Mouse (Mus musculus) adrenal gland, adult 18-20 months (tissue): ENCODE measurements around the gene Clrn3. TPM values are rescaled to one million over a fixed set of nuclear protein-coding genes. Genes with fewer than 3 reads are reported as not detected.
"Not testable (repeated sequence)": the region's sequence is repeated elsewhere in the genome, so short reads cannot be mapped to it uniquely, and the experiment has no call there.

Experiments used
- DNase-seq, 2 experiments: peaks; one replicate each; pipeline ENCODE4 v3.0.0; 2021 to 2022; ENCODE audit warnings: low spot score in 2 of 2
- total RNA-seq, 2 experiments: library from RNA; stranded (reverse); gene quantifications; 1 replicate in 1 of 2; 2 replicates in 1 of 2; pipeline ENCODE4 v1.2.3; 2021

Clrn3 gene
- total RNA-seq, 2 experiments from 2014 or later: not detected

DNA sequence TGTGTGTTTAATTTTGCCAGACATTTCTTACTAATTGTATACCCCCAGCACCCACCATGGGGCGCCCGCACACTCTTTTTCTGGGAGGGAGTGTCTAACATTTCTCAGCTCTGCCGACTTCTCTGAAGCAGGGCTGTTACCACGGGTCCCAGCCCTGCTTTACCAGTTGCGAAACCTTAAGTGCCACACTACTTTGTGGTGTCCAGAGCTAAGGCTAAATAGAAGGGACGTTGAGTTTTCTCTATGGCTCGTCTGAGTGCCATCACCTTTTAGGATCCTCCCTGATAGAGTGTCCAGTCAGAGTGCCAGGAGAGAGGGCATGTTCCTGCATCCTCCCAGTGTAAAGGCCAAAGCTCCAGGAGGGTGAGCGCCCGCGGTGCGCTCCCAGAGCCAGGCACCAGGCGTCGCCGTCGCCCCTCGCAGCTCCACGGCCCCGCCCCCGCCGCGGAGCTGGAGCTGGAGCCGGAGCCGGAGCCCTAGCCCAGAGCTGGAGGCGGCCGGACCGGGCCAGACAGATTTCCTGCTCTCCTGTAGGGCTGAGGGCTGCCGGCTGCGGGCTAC, 9.0 kb upstream of the Clrn3 start, which contains the start of gene Ptpre:
Gene Ptpre, plus strand, starts transcription at position 141 of the 561 bp plus-strand sequence.
- DNase-seq: peak; percentile 91

DNA sequence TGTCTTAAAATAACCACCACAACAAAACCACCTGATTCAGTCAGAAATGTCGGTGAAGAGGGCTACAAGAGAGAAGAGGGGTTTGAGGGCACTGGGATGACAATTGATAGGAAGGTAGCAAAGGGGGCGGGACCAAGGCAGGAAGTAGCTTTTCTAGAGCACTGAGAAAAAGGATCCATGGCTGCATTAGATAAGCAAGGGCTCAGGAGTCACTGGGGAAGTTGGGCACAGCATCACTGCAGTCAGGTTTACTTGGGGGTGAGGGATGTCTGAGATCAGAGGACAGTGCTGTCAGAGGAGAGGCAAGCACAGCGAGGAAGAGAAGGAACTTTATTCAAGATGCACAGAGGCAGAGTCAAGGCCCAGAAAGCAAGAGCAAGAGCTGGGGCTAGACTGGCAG, 7.5 kb upstream of the Clrn3 start:
- no peak for DNase-seq

DNA sequence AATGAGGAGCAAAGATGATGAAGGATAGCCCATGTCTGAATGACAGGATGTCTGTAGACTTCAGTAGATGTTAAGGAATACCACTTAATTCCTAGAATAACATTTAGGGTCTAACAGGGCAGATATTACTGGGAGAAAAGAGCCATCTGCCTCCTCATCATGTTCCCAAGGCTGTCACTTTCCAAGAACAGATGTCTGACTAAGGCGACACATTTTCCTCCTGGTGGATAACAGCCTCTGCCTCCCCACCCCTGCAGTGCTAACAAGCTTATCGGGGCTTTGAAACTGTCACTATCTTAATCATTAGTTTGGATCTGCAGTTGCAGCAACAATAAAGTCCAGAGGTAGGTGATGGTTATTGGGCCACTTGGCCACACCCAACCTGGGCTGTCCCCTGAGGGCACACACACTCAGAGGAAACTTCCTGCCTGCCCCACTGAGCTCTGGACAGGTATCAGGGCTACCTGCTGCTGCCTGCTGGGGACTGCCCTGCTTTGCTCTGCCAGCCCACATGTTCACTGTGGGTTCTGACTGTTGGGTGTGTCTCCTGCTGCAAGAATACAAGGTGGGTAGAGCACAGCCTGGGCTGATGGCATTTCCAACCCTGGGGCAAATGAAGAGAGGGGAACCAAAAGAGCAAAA, 6.2 kb upstream of the Clrn3 start:
- DNase-seq: no peak

DNA sequence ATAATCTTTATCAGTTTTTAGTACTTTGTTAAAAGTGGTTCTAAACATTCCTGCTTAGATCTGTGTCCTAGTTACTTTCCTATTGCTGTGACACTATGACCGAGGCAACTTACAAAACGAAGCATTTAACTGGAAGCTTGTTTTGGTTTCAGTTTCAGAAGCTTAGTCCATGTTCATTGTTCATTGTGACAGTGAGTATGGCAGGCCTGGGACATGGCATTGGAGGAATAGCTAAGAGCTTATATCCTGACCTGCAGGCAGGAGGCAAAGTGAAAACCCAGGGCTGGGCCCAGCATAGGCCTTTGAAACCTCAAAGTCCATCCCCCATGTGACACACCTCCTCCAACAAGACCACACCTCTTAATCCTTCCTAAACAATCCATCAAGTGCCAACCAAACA, 614 bp upstream of the Clrn3 start:
- no peak for DNase-seq

DNA sequence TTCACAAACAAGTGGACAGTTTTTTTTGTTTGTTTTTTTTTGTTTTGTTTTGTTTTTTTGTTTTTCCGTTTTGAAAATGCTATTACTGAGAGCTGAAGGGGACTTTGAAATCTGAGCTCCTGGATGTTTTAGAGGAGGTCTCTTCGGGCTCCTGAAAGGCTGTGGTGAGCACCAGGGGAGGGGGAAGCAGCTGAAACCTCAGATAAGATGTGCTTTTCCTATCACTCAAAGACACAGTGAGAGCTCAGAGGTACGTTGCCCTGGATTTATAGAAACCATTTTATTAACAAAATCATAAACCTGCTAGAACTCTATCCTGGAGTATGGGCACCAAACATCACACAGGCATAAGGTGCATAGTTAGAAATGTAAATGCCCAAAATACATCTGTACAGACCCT, 1.3 kb downstream of the Clrn3 start:
- DNase-seq: no peak

DNA sequence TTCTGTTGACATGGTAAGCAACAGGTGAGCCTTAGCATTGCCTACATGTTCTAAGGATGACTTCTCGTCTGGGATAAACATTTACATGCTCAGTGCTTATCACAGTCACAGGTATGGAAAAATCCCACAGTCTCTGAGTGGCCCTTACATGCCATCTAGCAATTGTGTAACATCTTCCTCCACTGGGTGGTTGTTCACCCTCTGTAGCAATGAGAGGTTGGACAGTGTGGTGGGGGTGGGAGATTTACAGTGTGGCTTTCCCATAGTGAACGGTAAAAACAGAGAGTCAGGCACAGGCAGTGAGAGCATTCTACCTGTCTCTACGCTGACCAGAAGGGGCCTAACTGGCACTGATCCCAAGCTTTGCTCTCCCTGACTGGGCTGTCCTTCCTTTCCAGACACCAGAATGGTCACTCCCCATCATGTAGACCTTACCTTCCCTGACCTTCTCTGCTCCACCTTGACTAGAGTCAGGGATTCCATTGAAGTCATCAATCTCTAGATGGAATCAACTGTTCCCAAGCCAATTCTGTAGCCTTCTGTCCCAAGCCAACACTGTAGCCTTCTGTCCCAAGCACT, 1.8 kb downstream of the Clrn3 start:
- DNase-seq: no peak

GRCm38 (mm10) chr7:135524424-135524967, 4.0 kb downstream of the Clrn3 start:
- DNase-seq: no peak

DNA sequence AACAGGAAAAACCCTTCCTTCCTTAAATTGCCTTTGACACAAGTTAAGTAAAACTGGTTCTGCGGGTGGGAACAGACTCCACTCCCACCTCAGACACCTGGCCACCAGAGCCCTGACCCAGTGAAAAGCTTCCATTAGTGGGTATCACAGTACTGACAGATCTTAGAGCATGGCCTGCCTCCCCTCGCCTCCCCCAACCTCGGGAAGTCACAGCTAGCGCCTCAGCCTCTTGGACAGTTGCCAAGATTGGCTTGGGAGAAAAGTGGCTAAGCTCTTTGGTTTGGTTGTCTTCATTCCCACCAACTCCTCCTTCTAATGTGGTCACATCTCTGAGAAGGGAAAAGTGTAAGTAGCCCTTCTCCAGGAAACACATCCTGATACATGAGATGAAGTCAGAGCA, 4.5 kb downstream of the Clrn3 start:
- no peak for DNase-seq

DNA sequence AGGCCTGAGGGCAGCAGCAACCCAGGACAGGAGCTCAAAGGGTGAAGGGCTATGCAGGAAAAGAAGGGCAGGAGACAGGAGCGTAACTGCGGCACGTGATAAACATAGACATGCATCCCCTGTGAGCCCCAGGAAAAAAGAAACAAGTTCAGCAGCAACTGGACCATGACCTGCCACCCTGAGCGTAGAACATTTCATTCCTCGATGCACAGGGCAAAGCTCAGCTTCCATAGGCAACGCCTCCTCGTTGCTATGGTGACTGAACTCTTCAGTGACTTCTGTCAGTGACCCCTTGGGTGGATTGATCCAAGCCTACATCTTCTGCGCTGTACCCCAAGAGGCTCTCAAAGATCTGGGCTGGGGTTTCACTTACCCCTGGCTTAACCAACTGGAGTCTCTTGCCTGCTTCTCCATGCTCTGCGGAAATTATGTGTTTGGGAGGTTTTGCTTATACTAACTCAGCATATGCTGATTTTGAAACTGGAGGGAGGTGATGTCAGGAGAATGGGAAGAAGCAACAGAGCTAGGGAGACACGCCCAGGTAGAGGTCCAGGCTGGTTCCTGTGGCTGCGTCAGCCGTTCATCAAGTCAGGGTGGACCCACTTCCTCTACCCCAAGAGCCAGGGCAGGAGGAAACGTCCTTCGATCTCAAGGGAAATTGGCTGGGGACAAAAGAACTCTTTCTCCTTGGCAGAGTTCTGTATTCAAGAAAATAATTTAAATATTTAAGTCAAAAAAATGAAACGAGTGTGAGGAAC, 6.5 kb downstream of the Clrn3 start:
- DNase-seq: no peak

DNA sequence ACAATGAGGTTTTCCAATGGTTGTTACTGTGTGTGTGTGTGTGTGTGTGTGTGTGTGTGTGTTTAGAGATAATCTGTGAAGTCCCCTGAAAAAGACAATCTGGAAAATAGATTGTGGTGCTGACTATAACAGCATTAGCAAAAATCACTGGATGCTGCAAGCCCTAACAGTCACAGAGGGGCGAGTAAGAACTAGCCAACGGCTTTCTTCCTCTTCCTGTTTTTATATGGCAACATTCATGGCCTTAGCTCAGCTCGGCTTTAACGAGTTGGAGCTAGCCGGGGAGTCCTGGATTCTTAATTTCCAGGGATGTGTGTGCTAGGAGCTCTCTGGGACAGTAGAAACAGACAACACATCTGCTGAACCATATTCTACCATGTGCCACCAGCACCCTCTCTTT, 8.2 kb downstream of the Clrn3 start:
- no peak for DNase-seq

DNA sequence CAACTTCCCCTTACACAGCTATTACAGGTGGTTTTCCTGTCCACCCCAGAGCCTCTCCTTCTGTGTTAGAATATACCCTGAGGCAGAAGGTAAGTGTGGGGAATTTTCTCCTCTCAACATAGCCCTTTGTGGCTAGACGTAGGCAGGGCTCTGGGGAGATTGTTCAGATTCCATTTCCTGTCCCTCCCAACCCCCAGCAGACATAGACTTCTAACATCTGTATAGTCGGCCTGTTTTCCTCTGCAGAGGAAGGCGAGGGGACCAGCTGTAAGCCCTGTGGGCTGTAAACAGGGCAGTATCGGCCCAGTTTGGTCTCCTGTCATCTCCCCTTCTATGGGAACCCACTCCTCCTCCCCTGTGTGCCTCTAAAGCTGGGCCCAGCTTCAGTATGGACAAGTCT, 11.3 kb downstream of the Clrn3 start:
- no peak for DNase-seq

- DNase-seq: no peak
Observed at GRCm38 (mm10) chr7:135511723-135512122, 16.7 kb downstream of the Clrn3 start.

GRCm38 (mm10) chr7:135510431-135510830, 18.0 kb downstream of the Clrn3 start:
- DNase-seq: no peak

- DNase-seq: peak in 1 of 2 experiments; percentile 23
Observed at GRCm38 (mm10) chr7:135509272-135509671, 19.2 kb downstream of the Clrn3 start.

DNA sequence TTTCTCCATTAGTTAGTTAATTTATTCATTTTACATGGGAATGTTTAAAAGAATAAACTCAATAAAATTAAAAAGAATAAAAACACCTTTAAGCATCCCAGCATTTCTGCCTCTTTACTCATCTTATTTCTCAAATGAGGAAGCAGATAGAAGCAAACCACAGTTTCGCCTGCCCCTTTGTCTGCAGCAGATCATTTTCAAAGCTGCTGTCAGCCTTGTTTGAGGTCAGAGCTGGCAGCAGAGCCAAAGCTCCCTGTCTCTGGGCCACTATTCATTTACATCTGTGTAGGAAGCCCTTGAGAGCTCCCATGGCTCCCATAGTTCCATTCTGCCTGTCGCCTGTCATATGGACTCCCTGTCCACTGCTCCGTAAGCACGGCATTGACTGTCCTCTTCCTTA, 19.9 kb downstream of the Clrn3 start:
- DNase-seq: no peak

- DNase-seq: not testable (repeated sequence)
Observed at GRCm38 (mm10) chr7:135506506-135506905, 21.9 kb downstream of the Clrn3 start.

DNA sequence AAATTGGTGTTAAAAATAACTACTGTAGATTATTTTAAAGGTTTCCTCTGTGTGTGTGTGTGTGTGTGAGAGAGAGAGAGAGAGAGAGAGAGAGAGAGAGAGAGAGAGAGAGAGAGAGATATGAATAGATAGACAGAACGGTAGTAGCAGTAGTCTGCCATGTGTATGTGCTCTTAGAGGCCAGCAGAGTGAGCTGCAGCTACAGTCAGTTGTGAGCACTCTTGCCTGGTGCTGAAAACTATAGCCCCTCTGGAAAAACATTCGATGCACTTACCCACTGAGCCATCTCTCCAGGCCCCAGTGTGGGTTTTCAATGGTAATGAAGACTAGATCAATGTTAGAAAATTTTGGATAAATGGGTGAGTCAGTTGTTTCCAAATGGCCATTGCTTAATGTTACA, 29.1 kb downstream of the Clrn3 start:
- no peak for DNase-seq

DNA sequence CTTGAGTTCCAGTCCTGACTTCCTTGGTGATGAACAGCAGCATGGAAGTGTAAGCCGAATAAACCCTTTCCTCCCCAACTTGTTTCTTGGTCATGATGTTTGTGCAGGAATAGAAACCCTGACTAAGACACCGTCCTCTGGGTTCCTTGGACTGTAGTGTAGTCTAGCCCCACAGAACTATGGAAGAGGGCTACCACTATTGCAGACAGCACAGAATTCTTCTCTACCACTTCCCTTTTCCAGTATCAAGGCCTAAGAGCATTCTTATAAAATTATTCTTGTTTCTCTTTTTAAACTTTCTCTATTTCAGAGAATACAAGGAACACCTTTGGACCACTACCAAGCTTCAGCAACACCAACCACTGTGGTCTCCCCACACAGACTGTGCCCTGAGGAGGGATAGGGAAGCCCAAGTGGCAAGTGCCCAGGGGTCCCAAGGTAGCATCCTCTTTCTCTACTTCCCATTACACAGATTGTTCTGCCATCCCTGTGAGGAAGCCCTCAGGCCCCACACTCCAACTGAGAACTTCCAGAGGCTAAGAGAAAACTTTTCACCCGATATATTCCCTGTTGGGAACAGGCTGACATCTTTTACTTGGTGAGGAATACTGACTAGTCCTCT, 29.8 kb downstream of the Clrn3 start:
- no peak for DNase-seq

- DNase-seq: peak in 1 of 2 experiments; percentile 31
Observed at GRCm38 (mm10) chr7:135495303-135495702, 33.2 kb downstream of the Clrn3 start.

DNA sequence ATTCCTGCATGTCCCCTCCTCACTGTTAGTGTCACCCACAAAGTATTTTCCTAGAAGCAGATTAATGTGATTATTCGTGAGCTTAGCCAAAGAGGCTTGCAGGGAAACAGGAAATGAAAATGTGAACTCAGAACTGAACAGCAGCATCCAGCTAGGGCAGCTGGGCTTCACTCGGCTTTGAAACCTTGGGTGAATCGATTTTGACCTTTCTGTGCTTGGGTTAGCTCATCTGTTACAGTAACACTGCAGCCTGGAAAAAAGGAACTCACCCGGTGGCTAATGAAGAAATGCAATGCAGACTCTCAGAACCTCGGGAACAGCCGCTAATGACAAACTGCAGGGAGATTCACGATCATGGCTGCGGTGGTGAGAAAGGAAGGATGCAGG, 38.0 kb downstream of the Clrn3 start:
- DNase-seq: no peak
